Mouse (Mus musculus): ENCODE results near the gene Dync2li1. TPM values are rescaled to one million over a fixed set of nuclear protein-coding genes. Genes with fewer than 3 reads are reported as not detected.

The Dync2li1 gene
- polyA plus RNA-seq, 1 experiment from 2014 or later: 36.9 TPM

GRCm38 (mm10) chr17:84615811-84616210 is 10.5 kb upstream of the Dync2li1 start:
- no peak overlapping the region for H3K4me2 ChIP-seq
- H3K36me3 ChIP-seq: peaks cover 15% of the 10 kb centered on the region
- no peak overlapping the region for H3K4me3 ChIP-seq
- no peak overlapping the region for H3K27ac ChIP-seq
- no peak overlapping the region for H3K9ac ChIP-seq
- H3K4me1 ChIP-seq (replicated peaks): no peaks in the 10 kb centered on the region
- no peak for ATAC-seq (ENCODE audit: low FRiP score)
- no peaks in the 10 kb centered on the region for H3K9me3 ChIP-seq
- 82% methylated on average over 11 of the region's 11 CpGs for WGBS
- no peaks in the 10 kb centered on the region for H3K27me3 ChIP-seq

DNA sequence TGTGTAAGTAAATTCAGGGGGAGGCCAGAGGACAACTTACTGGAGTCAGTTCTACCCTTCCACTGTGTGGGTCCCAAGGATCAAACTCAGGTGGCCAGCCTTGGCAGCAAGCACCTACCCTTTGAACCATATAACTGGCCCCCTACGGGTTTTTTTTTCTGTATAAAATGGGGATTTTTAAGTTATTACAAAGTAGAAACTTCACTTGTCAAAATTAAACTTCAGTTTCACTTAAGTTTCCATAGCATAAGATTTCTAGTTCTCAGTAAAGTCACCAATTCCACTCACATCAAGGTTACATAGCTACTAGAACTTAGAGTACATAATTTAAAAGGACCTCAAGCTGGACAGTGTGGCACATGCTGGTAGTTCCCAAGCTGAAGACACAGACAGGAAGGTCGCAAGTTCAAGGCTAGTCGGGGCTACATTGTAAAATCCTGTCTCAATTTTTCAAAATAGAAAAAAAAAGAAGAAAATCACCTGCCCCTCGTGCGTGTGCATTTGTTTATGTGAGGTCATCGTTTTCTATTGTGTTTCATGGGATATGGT is 9.7 kb upstream of the Dync2li1 start:
- Histone ChIP-seq H3K4me1 (replicated peaks) (no peaks in the 10 kb centered on the region), H3K27me3 (no peaks in the 10 kb centered on the region), H3K4me3 (no peak overlapping the region), H3K9ac (no peak overlapping the region), H3K4me2 (no peak overlapping the region), H3K9me3 (no peaks in the 10 kb centered on the region), H3K27ac (no peak overlapping the region), H3K36me3 (peaks cover 15% of the 10 kb centered on the region)
- 90% methylated on average over 6 of the region's 6 CpGs for WGBS
- ATAC-seq (ENCODE audit: low FRiP score): no peak

DNA sequence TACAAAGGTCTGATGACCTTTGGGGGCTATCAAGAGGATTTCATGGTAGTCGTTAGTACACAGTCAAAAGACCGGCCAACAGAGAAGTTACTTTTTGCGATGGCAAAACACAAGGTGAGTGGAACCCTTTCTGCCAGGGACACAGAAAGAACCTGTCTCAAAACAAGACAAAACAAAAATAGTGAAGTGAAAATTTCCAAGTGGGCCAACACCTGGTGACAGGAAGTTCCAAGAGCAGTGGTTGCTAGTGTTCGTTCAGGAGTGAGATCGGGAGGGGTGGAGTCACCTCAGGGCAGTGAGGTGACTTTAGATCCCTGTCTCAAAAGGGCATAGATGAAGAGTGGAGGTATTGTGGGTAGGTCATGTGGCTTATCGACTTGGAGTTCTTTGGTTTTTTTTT is 8.3 kb upstream of the Dync2li1 start:
- 93% methylated on average over 6 of the region's 6 CpGs for WGBS
- Histone ChIP-seq H3K9me3 (no peaks in the 10 kb centered on the region), H3K27me3 (no peaks in the 10 kb centered on the region), H3K27ac (no peak overlapping the region), H3K36me3 (peaks cover 9% of the 10 kb centered on the region), H3K9ac (no peak overlapping the region), H3K4me1 (replicated peaks) (no peaks in the 10 kb centered on the region), H3K4me2 (no peak overlapping the region), H3K4me3 (no peak overlapping the region)
- no peak for ATAC-seq (ENCODE audit: low FRiP score)

DNA sequence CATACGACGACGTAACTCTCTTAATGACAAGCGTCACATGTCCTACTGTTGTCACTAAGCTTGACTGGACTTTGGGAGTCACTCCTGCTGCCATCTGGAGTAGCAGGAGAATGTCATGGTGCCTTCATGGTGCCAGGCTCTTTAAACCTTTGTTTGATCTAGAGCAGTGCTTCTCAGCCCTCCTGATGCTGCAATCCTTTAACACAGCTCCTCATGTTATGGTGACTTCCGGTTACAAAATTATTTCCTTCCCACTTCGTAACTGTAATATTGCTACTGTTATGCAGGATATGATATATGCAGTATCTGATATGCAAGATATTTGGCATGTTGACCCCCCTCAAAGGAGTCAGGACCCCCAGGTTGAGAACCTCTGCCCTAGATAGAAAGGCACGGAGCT is 7.2 kb upstream of the Dync2li1 start:
- Histone ChIP-seq H3K4me3 (no peak overlapping the region), H3K9ac (no peak overlapping the region), H3K9me3 (no peaks in the 10 kb centered on the region), H3K27me3 (no peaks in the 10 kb centered on the region), H3K36me3 (peaks cover 3% of the 10 kb centered on the region; the same call in 1 of the 2 replicates), H3K4me2 (no peak overlapping the region), H3K4me1 (replicated peaks) (no peaks in the 10 kb centered on the region), H3K27ac (no peak overlapping the region)
- no peak for ATAC-seq (ENCODE audit: low FRiP score)
- WGBS: 89% methylated on average over 7 of the region's 7 CpGs

DNA sequence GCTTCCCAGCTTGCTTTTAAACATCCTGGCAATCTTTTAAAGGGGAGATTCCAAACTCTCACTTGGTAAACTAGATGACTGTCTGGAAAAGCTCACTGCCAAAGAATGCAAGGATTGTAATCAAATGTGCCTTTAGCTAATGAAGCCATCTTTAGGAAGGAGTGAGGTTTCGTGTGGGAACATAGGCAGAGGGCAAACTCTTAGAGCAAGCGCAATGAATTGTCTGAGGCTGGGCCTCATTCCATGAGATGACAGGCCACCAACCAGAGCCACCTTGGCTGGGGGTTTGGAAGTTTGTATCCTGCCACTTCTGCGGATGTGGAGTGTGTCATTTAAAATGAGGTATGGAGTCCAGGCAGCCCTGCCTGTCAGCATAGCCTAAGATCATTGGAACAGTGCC is 6.2 kb upstream of the Dync2li1 start:
- H3K4me1 ChIP-seq (replicated peaks): no peaks in the 10 kb centered on the region
- H3K4me3 ChIP-seq: no peak overlapping the region
- no peak overlapping the region for H3K4me2 ChIP-seq
- H3K36me3 ChIP-seq: no peaks in the 10 kb centered on the region
- no peak for ATAC-seq (ENCODE audit: low FRiP score)
- no peak overlapping the region for H3K27ac ChIP-seq
- 82% methylated on average over 3 of the region's 3 CpGs for WGBS
- H3K27me3 ChIP-seq: no peaks in the 10 kb centered on the region
- H3K9me3 ChIP-seq: no peaks in the 10 kb centered on the region
- no peak overlapping the region for H3K9ac ChIP-seq

- WGBS: 91% methylated on average over 6 of the region's 6 CpGs
- Histone ChIP-seq H3K27ac (no peak overlapping the region), H3K36me3 (no peaks in the 10 kb centered on the region), H3K27me3 (no peaks in the 10 kb centered on the region), H3K4me1 (replicated peaks) (no peaks in the 10 kb centered on the region), H3K9ac (no peak overlapping the region), H3K9me3 (no peaks in the 10 kb centered on the region), H3K4me2 (no peak overlapping the region), H3K4me3 (no peak overlapping the region)
- no peak for ATAC-seq (ENCODE audit: low FRiP score)
These were observed 5.7 kb upstream of the Dync2li1 start for GRCm38 (mm10) chr17:84620610-84621009.

- Histone ChIP-seq H3K4me2 (no peak overlapping the region), H3K4me3 (no peak overlapping the region), H3K27me3 (no peaks in the 10 kb centered on the region), H3K4me1 (replicated peaks) (no peaks in the 10 kb centered on the region), H3K27ac (no peak overlapping the region), H3K36me3 (no peaks in the 10 kb centered on the region), H3K9me3 (no peaks in the 10 kb centered on the region), H3K9ac (no peak overlapping the region)
- ATAC-seq (ENCODE audit: low FRiP score): no peak
- WGBS: 86% methylated on average over 6 of the region's 6 CpGs
These were observed 5.1 kb upstream of the Dync2li1 start for GRCm38 (mm10) chr17:84621209-84621608.

DNA sequence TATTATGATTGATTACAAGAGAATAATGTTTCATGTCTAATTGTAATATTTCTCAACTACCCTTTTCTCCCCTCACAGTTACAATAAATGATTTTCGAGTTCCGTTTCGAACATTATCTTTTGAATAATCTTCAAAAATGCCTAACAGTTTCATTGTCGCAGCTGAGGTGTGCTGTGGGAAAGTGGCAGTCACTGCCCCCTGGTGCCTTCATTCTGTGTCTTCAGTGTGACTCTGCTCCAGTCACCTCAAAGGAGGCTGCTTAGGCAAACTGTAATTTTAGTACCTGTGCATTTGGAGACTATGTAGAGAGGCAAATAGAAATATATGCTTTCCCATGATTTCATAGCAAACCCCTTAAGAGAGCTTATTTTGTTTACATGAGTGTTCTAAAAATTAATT is 4.3 kb upstream of the Dync2li1 start:
- Histone ChIP-seq H3K27me3 (no peaks in the 10 kb centered on the region), H3K9me3 (no peaks in the 10 kb centered on the region), H3K4me2 (no peak overlapping the region), H3K4me3 (no peak overlapping the region), H3K27ac (no peak overlapping the region), H3K9ac (no peak overlapping the region), H3K36me3 (no peaks in the 10 kb centered on the region), H3K4me1 (replicated peaks) (peaks cover 4% of the 10 kb centered on the region)
- 89% methylated on average over 4 of the region's 4 CpGs for WGBS
- ATAC-seq (ENCODE audit: low FRiP score): no peak

- H3K36me3 ChIP-seq: no peaks in the 10 kb centered on the region
- no peaks in the 10 kb centered on the region for H3K27me3 ChIP-seq
- H3K9ac ChIP-seq: no peak overlapping the region
- H3K27ac ChIP-seq: no peak overlapping the region
- ATAC-seq (ENCODE audit: low FRiP score): no peak
- no peak overlapping the region for H3K4me2 ChIP-seq
- H3K4me1 ChIP-seq (replicated peaks): peaks cover 6% of the 10 kb centered on the region
- no peaks in the 10 kb centered on the region for H3K9me3 ChIP-seq
- H3K4me3 ChIP-seq: no peak overlapping the region
- WGBS: 76% methylated on average over 2 of the region's 2 CpGs
These were observed 3.4 kb upstream of the Dync2li1 start for GRCm38 (mm10) chr17:84622873-84623272.

GRCm38 (mm10) chr17:84626857-84627305 is 585 bp downstream of the Dync2li1 start:
- Histone ChIP-seq H3K4me3 (peak overlapping the region; percentile 60), H3K4me2 (peak overlapping the region; percentile 57), H3K9me3 (no peaks in the 10 kb centered on the region), H3K4me1 (replicated peaks) (peaks cover 6% of the 10 kb centered on the region), H3K27me3 (no peaks in the 10 kb centered on the region), H3K27ac (peak overlapping the region; percentile 73; the same call in 1 of the 2 replicates), H3K9ac (peak overlapping the region; percentile 73), H3K36me3 (no peaks in the 10 kb centered on the region)
- ATAC-seq (ENCODE audit: low FRiP score): peak; percentile 69
- 40% methylated on average over 9 of the region's 9 CpGs for WGBS

DNA sequence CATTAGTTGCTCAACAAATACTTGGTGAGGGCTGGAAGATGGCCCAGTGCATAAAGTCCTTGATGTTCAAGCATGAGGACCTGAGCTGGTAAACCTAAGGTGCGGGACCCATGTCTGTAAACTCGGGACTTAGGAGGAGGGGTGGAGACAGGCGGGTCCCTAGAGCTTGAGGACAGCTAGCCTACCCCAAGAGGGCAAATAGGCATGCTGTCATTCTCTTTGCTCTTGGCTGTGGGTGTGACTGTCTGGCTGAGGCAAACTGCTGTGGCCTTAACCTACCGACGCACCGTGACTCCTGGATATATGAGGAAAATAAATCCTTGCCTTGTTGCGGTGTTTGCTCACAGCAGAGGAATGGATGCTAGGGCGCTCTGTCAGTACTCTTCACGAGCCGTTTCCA is 1.4 kb downstream of the Dync2li1 start:
- no peak for ATAC-seq (ENCODE audit: low FRiP score)
- H3K4me3 ChIP-seq: no peak overlapping the region
- no peak overlapping the region for H3K9ac ChIP-seq
- no peak overlapping the region for H3K27ac ChIP-seq
- WGBS: 90% methylated on average over 10 of the region's 10 CpGs
- no peak overlapping the region for H3K4me2 ChIP-seq
- H3K9me3 ChIP-seq: no peaks in the 10 kb centered on the region
- no peaks in the 10 kb centered on the region for H3K27me3 ChIP-seq
- peaks cover 6% of the 10 kb centered on the region for H3K4me1 ChIP-seq (replicated peaks)
- H3K36me3 ChIP-seq: 0 out of 2 replicates have a peak, but pooled peaks cover 5% of the 10 kb centered on the region

DNA sequence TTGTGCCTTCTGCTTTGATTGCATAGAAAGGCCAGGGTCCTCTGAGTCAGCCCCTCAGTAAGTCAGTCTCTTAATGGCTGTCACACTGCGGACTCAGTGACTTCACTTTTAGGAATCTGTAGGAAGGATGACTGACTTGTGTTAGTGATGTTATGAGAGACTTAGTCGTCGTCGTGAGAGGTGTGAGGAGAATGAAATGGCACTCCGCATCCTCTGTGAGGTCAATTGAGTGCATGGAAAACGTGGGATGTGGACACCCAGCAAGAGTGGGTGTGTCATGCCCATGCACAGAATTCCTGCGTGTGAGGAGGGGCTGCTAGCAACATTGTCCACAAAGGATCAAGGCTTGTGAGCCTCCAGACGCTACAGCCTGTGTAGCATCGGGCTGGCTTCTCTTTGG is 2.3 kb downstream of the Dync2li1 start:
- H3K36me3 ChIP-seq: 0 out of 2 replicates have a peak, but pooled peaks cover 5% of the 10 kb centered on the region
- no peak overlapping the region for H3K9ac ChIP-seq
- H3K9me3 ChIP-seq: no peaks in the 10 kb centered on the region
- 91% methylated on average over 9 of the region's 9 CpGs for WGBS
- H3K27me3 ChIP-seq: no peaks in the 10 kb centered on the region
- H3K4me3 ChIP-seq: no peak overlapping the region
- H3K4me1 ChIP-seq (replicated peaks): peaks cover 6% of the 10 kb centered on the region
- no peak overlapping the region for H3K4me2 ChIP-seq
- no peak overlapping the region for H3K27ac ChIP-seq
- ATAC-seq (ENCODE audit: low FRiP score): no peak

- Histone ChIP-seq H3K9me3 (no peaks in the 10 kb centered on the region), H3K27me3 (no peaks in the 10 kb centered on the region), H3K4me3 (no peak overlapping the region), H3K4me1 (replicated peaks) (peaks cover 11% of the 10 kb centered on the region), H3K36me3 (0 out of 2 replicates have a peak, but pooled peaks cover 8% of the 10 kb centered on the region), H3K9ac (no peak overlapping the region), H3K27ac (no peak overlapping the region), H3K4me2 (no peak overlapping the region)
- no peak for ATAC-seq (ENCODE audit: low FRiP score)
- WGBS: 88% methylated on average over 6 of the region's 6 CpGs
These were observed 5.5 kb downstream of the Dync2li1 start for GRCm38 (mm10) chr17:84631836-84632235.

All from hindbrain, embryonic 13.5 days (tissue).